Mouse (Mus musculus) spleen, adult 18-20 months (tissue): ENCODE results near the gene Hist1h2bg.
"Not testable (repeated sequence)": the region's sequence is repeated elsewhere in the genome, so short reads cannot be mapped to it uniquely, and the experiment has no call there.

Source experiments
- DNase-seq, 2 experiments: peaks; one replicate each; pipeline ENCODE4 v3.0.0; 2022; ENCODE audit warnings: mixed read lengths in 2 of 2

Hist1h2bg gene

GRCm38 (mm10) chr13:23562699-23563462 is 8.3 kb upstream of the Hist1h2bg start:
- no peak for DNase-seq

GRCm38 (mm10) chr13:23564482-23564881 is 6.7 kb upstream of the Hist1h2bg start:
- no peak for DNase-seq

GRCm38 (mm10) chr13:23570261-23571021 is 755 bp upstream of the Hist1h2bg start:
- not testable (repeated sequence) for DNase-seq

- not testable (repeated sequence) for DNase-seq
These were observed 465 bp downstream of the Hist1h2bg start for GRCm38 (mm10) chr13:23571504-23572217.

- no peak for DNase-seq
These were observed 1.2 kb downstream of the Hist1h2bg start for GRCm38 (mm10) chr13:23572218-23573033.

- not testable (repeated sequence) for DNase-seq
These were observed 2.1 kb downstream of the Hist1h2bg start for GRCm38 (mm10) chr13:23573034-23573897.

- peak; percentile 72 to 77 for DNase-seq
These were observed 2.8 kb downstream of the Hist1h2bg start, which contains the start of the genes Hist1h2bf and Hist1h2ad for GRCm38 (mm10) chr13:23573898-23574524. Gene Hist1h2bf (minus strand): TSS chr13:23574196. Gene Hist1h2ad (plus strand): TSS chr13:23574381.

GRCm38 (mm10) chr13:23574546-23575170 is 3.5 kb downstream of the Hist1h2bg start:
- DNase-seq = not testable (repeated sequence)

GRCm38 (mm10) chr13:23575271-23575851 is 4.2 kb downstream of the Hist1h2bg start, which contains the start of gene Hist1h3d:
Gene Hist1h3d (plus strand): TSS chr13:23575763.
- DNase-seq = peak in 1 of 2 experiments; percentile 32

- not testable (repeated sequence) for DNase-seq
These were observed 4.7 kb downstream of the Hist1h2bg start for GRCm38 (mm10) chr13:23575864-23576313.

- no peak for DNase-seq
These were observed 5.2 kb downstream of the Hist1h2bg start for GRCm38 (mm10) chr13:23576351-23576881.

- no peak for DNase-seq
These were observed 5.9 kb downstream of the Hist1h2bg start for GRCm38 (mm10) chr13:23576906-23577639.

GRCm38 (mm10) chr13:23577835-23578234 is 6.6 kb downstream of the Hist1h2bg start:
- DNase-seq = no peak

GRCm38 (mm10) chr13:23581408-23582218 is 10.4 kb downstream of the Hist1h2bg start, which contains the start of gene Hist1h4d:
Gene Hist1h4d (plus strand): TSS chr13:23581598.
- DNase-seq = peak; percentile 86 to 90

GRCm38 (mm10) chr13:23582219-23583056 is 11.2 kb downstream of the Hist1h2bg start:
- DNase-seq = no peak

GRCm38 (mm10) chr13:23583387-23584068 is 12.3 kb downstream of the Hist1h2bg start:
- no peak for DNase-seq
